Mouse (Mus musculus) CD8-positive naive resting alpha-beta T cell, adult 2 months (primary cell): ENCODE measurements around the gene AI593442.

Experiments used
- DNase-seq, 2 experiments: peaks; one replicate each; pipeline ENCODE4 v3.0.0; 2022; ENCODE audit warnings: low read depth in 2 of 2, low spot score in 2 of 2

The AI593442 gene

DNA sequence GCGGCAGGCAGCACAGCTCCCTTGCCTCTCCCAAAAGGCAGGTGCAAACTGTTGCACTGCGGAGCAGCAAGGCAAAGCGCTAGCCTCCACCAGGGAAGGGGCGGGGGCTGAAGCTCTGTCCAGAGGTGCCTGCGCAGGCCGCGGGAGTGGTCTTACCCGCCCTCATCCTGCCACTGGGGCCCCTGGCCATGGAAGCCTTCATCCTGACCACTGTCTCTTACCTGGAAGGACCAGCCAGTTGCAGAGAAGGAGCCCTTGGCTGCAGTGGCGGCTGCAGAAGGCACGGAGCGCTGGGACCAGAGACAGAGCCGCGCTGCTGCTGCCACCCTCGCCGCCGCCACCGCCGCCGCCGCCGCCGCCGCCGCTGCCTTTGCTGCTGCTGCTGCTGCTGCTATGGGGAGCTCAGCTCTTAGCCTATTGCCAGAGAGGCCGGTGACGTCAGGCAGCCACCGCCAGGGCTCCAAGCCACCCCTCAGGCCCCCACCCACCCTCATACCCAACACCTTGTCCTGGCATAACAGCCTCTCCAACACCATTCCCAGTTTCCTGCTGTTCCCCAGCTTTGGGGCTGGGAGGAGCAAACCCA, at the start of gene AI593442:
Gene AI593442, minus strand, starts transcription at position 419 of the 586 bp plus-strand sequence.
- no peak for DNase-seq

DNA sequence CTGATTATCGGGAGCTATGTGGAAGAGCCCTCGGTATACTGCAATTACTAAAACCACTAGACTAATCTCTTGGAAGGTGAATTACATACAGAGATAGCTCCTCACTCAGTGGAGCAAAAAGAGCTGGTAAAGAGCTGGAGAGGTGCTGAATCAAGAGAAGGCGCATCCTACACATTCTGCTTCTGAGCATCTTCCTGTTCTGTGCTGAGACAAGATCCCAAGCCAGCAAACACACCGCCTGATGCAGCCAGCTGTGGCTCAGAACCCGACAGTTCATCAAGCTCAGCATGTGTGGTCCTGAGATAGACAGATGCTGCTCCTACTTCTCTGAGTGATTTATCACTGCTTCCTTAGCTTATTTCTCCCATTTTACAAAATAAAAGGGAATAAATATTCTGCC, 49.2 kb upstream of the AI593442 start:
- DNase-seq: no peak

- DNase-seq: no peak
These were observed 43.0 kb upstream of the AI593442 start for GRCm38 (mm10) chr9:52722626-52723025.

DNA sequence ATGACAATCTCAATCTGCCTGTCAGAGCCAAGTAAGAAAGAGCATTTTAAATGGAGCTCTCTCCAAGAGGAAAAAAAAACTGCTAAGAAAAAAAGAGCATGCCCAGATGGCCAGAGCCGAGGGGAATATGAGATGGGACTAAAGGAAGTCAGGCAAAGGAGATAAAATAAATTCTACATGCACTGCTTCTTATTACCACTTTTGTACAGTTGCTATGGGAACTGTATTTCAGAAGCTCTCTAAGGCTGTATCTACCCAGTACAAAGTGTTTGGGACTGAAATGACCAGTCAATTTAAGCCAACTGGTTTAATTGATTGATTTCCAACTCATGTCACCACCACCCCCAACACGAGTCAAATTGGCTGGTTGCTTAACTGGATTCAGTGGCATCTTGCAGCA, 40.0 kb upstream of the AI593442 start:
- DNase-seq: no peak

DNA sequence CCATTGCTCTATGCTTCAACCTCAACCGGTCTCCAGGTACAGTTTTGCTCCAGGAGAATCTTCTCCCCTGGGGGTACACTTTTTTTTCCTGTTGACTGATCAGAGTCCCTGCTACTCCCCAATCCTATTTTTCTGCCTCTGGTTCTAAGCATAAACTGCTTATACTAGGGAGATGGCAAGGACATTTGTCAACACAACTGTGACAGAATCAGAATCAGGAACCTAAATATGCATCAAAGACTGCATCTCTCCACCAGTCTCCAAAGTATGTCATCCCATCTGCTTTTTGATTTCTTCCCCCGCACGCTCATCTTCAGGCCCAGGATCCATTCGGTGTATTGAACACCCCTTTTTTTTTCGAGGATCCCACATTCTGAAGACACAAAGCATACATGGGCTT, 456 bp upstream of the AI593442 start:
- DNase-seq: no peak

GRCm38 (mm10) chr9:52678839-52679215, 753 bp downstream of the AI593442 start:
- DNase-seq: no peak

GRCm38 (mm10) chr9:52678179-52678838, 1.3 kb downstream of the AI593442 start:
- DNase-seq: no peak

DNA sequence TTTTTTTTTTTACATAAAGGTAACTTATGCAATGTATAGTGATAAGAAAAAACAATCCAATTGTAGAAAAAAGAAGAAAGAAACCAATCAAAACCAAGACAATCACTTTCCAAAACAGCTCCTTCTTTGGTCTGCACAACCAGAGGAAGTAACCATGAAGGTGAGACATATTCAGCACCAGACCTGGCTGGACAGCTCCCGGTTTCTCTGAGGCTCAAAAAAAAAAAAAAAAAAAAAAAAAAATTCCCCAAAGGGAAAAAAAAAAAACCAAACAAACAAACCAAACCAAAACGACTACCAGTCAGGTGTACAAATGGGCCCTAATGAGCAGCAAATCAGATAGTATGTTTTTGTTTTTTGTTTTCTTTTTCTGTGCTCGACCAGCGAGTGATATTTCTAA, 3.0 kb downstream of the AI593442 start:
- no peak for DNase-seq

DNA sequence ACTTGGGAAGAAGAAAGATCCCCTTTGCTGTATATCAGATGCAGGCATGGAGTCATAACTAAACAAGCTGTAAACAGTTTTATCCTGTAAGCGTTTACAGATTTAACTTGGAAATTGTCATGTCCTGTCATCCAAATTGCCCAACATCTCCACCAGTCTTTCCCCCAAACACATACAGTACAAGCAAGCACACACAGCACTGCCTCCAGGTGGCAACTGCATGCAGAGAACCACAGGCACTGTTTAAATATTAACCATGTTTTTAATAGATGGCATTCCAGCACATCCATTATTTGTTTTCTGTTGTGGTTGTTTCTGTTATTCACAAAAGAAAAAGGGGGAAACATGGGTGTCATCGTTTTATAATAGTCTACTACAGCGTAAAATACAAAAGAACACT, 3.6 kb downstream of the AI593442 start:
- no peak for DNase-seq

GRCm38 (mm10) chr9:52661422-52661821, 18.2 kb downstream of the AI593442 start:
- no peak for DNase-seq

GRCm38 (mm10) chr9:52650341-52650951, 29.1 kb downstream of the AI593442 start:
- DNase-seq: no peak

GRCm38 (mm10) chr9:52645312-52645711, 34.3 kb downstream of the AI593442 start:
- DNase-seq: no peak

DNA sequence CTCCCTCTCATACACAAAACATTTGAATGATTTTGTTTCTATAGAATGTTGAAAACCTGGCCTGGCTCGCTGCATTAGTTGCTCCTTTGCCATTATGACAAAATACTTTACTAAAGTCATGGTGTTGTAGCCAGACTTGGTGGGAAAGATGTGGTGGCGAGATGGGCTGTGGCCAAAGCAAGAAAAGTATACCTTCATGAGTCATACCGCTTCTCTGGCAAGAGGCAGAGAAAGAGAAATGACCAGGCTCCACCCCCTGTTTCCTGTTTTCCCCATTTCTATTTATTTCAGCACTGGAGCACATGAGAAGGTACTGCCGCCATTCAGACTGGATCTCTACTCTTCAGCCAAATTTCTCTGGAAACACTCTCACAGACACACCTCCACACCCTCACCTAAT, 35.0 kb downstream of the AI593442 start:
- DNase-seq: no peak

- DNase-seq: no peak
These were observed 35.4 kb downstream of the AI593442 start for GRCm38 (mm10) chr9:52644156-52644555.

GRCm38 (mm10) chr9:52635991-52636390, 43.6 kb downstream of the AI593442 start:
- no peak for DNase-seq

DNA sequence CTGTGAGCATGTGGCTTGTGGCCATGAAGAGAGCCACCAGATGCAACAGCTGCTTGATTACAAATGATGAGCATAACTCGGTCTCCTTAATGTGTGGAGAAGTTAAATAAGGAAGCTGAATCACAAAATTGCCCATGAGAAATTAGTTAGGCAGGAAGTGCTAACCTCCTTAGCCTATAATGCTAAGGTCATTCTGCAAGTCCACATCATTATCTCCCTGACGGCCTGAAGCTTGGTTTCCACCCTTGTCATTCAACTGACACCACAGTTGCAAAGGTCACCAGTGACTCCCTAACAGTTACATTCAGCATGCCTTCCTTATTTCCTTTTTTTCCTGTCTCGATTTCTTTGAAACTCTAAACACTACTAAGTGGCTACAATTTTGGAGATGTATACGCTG, 55.7 kb downstream of the AI593442 start:
- no peak for DNase-seq
